Mouse (Mus musculus): ENCODE measurements around the gene Srrm4. TPM values are rescaled to one million over a fixed set of nuclear protein-coding genes. Genes with fewer than 3 reads are reported as not detected.

Srrm4 gene
- total and polyA plus RNA-seq, 2 experiments = 0.92 to 1.9 TPM

- Histone ChIP-seq H3K79me2 (ENCODE audit: control insufficient read depth, insufficient read depth, low read length) (peaks cover 11% of the 10 kb centered on the region; the same call in 1 of the 2 replicates), H3K9ac (ENCODE audit: low read depth, low read length) (no peak overlapping the region), H3K4me3 (ENCODE audit: insufficient read depth, low read depth, low read length) (no peak overlapping the region), H3K27ac (replicated peaks; ENCODE audit: insufficient read depth, low read depth, low read length) (no peak overlapping the region), H3K36me3 (ENCODE audit: control insufficient read depth, insufficient read depth, low read length) (no peaks in the 10 kb centered on the region), H3K4me1 (ENCODE audit: control insufficient read depth, insufficient read depth, low read length) (peaks cover 7% of the 10 kb centered on the region; the same call in 1 of the 2 replicates), H3K27me3 (ENCODE audit: control insufficient read depth, insufficient read depth, low read length) (no peaks in the 10 kb centered on the region)
- DNase-seq (ENCODE audit: extremely low read depth, low read depth, low spot score) = no peak
- WGBS = 69% methylated on average over 7 of the region's 7 CpGs
- TF ChIP-seq CTCF (IDR thresholded peaks at IDR 0.05; ENCODE audit: low read depth, low read length) = no peak
- TF ChIP-seq POLR2A (IDR thresholded peaks at IDR 0.05; ENCODE audit: extremely low read depth, insufficient read depth, low read length) = no peak
Observed at GRCm38 (mm10) chr5:116425273-116425672, 166.3 kb downstream of the Srrm4 start.

DNA sequence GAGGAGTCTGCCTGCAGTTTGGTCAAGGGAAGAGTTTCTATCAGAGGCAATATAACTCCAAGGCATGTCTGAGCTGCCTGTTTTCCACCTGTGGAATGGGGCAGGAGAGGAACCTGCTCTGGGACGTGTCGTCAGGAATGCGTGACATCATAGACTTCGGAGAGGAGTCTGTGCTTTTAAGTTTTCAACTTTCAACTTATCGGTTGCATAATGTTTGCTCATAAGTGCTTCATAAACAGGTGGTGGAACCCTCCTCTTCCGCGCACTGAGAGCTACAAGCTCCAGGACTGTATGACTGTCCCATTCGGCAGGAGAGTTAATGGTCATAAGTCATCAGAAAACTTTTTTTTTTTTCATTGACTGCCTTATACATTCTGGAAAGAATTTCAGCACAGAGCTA is 167.9 kb downstream of the Srrm4 start:
- peak; percentile 80 for DNase-seq (ENCODE audit: extremely low read depth, low read depth, low spot score)
- TF ChIP-seq CTCF (IDR thresholded peaks at IDR 0.05; ENCODE audit: low read depth, low read length) (no peak), POLR2A (IDR thresholded peaks at IDR 0.05; ENCODE audit: extremely low read depth, insufficient read depth, low read length) (no peak)
- H3K9ac ChIP-seq (ENCODE audit: low read depth, low read length) = no peak overlapping the region; the same call in 1 of the 2 replicates
- peaks cover 24% of the 10 kb centered on the region; the same call in 1 of the 2 replicates for H3K79me2 ChIP-seq (ENCODE audit: control insufficient read depth, insufficient read depth, low read length)
- no peaks in the 10 kb centered on the region for H3K36me3 ChIP-seq (ENCODE audit: control insufficient read depth, insufficient read depth, low read length)
- WGBS = 30% methylated on average over 8 of the region's 8 CpGs
- peaks cover 10% of the 10 kb centered on the region; the same call in 1 of the 2 replicates for H3K4me1 ChIP-seq (ENCODE audit: control insufficient read depth, insufficient read depth, low read length)
- peak overlapping the region; percentile 62 for H3K27ac ChIP-seq (replicated peaks; ENCODE audit: insufficient read depth, low read depth, low read length)
- no peak overlapping the region for H3K4me3 ChIP-seq (ENCODE audit: insufficient read depth, low read depth, low read length)
- H3K27me3 ChIP-seq (ENCODE audit: control insufficient read depth, insufficient read depth, low read length) = no peaks in the 10 kb centered on the region

DNA sequence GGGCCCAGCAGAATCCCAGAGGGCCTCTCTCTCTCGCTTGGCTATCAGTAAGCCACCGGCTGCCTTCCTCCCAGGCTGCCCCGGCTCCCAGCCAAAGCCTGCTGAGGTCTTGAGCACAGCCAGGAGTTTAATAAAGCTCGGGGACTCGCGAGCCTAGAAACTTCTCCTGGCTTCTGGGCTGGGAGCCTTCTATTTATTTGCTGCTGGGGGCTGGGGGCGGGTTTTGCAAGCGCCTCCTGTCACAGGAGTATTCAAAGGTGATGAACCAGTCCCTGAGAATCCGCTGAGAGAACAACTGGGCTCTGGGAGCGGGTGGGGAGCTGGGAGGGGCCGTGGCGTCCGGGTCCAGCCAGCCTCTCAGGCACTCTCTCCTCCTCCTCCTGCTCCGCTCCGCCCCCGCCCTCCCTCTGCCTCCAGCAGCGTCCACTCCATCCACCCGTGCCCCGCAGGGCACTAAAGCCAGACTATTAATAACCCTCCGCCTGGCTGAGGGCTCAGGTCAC is 168.9 kb downstream of the Srrm4 start, which contains the start of gene Hspb8:
Hspb8 (minus strand) TSS at position 166 of the 503 bp plus-strand sequence.
- Histone ChIP-seq H3K79me2 (ENCODE audit: control insufficient read depth, insufficient read depth, low read length) (peaks cover 32% of the 10 kb centered on the region; the same call in 1 of the 2 replicates), H3K4me1 (ENCODE audit: control insufficient read depth, insufficient read depth, low read length) (peaks cover 18% of the 10 kb centered on the region; the same call in 1 of the 2 replicates), H3K27ac (replicated peaks; ENCODE audit: insufficient read depth, low read depth, low read length) (peak within 1 kb of the TSS; percentile 95), H3K4me3 (ENCODE audit: insufficient read depth, low read depth, low read length) (peak within 1 kb of the TSS; percentile 90), H3K27me3 (ENCODE audit: control insufficient read depth, insufficient read depth, low read length) (no peaks in the 10 kb centered on the region), H3K9ac (ENCODE audit: low read depth, low read length) (peak within 1 kb of the TSS; percentile 90), H3K36me3 (ENCODE audit: control insufficient read depth, insufficient read depth, low read length) (peaks cover 2% of the 10 kb centered on the region; the same call in 1 of the 2 replicates)
- TF ChIP-seq POLR2A (IDR thresholded peaks at IDR 0.05; ENCODE audit: extremely low read depth, insufficient read depth, low read length) (peak; percentile 98), CTCF (IDR thresholded peaks at IDR 0.05; ENCODE audit: low read depth, low read length) (no peak)
- DNase-seq (ENCODE audit: extremely low read depth, low read depth, low spot score) = peak; percentile 96
- WGBS = under 1% methylated on average over 19 of the region's 20 CpGs

DNA sequence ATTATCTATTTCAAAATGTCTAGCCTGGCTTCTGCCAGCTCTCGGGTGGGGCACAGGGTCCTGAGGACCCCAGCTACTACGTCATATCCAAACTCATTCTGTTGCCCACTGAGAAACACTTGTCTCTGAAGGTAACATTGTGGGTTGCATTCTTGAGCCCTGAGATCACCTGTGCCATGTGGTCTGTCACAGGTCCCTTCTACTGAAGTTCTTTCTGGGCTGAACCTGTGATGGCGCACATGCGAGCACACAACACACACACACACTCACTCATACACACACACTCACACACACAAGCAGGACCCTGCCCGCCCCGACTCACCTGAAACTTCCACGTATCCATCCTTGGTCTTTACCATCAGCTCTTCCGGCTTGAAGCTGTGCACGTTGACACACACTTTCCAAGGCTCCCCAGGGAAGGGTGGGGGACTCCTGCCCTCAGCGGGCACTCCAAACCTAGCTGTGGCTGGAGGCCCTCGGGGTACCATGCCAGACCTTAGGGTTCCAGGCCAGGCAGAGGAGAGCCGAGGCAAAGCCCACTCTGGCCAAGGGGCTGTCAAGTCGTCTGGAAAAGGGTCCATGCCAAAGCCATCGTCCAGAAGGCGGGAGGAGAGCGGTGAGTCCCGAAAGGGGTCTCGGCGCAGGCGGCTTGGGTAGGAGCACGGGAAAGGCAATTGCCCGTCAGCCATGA is 169.7 kb downstream of the Srrm4 start:
- 18% methylated on average over 22 of the region's 22 CpGs for WGBS
- TF ChIP-seq POLR2A (IDR thresholded peaks at IDR 0.05; ENCODE audit: extremely low read depth, insufficient read depth, low read length) = 0 out of 2 replicates have a peak, but pooled peaks have one; percentile 16
- no peak for TF ChIP-seq CTCF (IDR thresholded peaks at IDR 0.05; ENCODE audit: low read depth, low read length)
- peak overlapping the region; percentile 90 for H3K4me3 ChIP-seq (ENCODE audit: insufficient read depth, low read depth, low read length)
- peaks cover 5% of the 10 kb centered on the region; the same call in 1 of the 2 replicates for H3K36me3 ChIP-seq (ENCODE audit: control insufficient read depth, insufficient read depth, low read length)
- H3K4me1 ChIP-seq (ENCODE audit: control insufficient read depth, insufficient read depth, low read length) = peaks cover 21% of the 10 kb centered on the region
- peak; percentile 67 for DNase-seq (ENCODE audit: extremely low read depth, low read depth, low spot score)
- peak overlapping the region; percentile 90 for H3K9ac ChIP-seq (ENCODE audit: low read depth, low read length)
- peaks cover 39% of the 10 kb centered on the region; the same call in 1 of the 2 replicates for H3K79me2 ChIP-seq (ENCODE audit: control insufficient read depth, insufficient read depth, low read length)
- peak overlapping the region; percentile 95 for H3K27ac ChIP-seq (replicated peaks; ENCODE audit: insufficient read depth, low read depth, low read length)
- no peaks in the 10 kb centered on the region for H3K27me3 ChIP-seq (ENCODE audit: control insufficient read depth, insufficient read depth, low read length)

DNA sequence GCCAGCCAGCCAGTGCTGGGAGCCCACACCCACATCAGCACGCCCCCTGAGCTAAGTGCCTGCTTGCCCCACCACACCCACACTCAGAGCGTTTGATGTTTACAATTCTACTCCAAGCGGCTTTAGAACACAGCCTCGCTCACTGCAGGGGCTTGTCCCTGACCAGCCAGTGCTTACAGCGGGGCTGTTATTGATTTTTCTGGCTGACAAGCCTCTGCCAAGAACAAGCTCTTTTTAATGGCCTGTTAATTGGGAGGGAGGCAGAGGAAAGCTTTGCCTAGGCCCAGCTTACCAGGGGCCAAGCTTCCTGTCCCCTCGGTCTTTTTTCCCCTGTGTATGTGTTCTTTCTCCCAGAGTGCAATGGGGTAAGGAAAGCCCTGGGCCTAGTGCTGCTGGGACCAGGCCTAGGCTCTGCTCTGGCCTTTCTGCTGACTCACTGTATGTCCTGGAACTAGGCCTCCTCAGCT is 170.8 kb downstream of the Srrm4 start:
- TF ChIP-seq CTCF (IDR thresholded peaks at IDR 0.05; ENCODE audit: low read depth, low read length) (no peak), POLR2A (IDR thresholded peaks at IDR 0.05; ENCODE audit: extremely low read depth, insufficient read depth, low read length) (0 out of 2 replicates have a peak, but pooled peaks have one; percentile 9)
- peak; percentile 87 for DNase-seq (ENCODE audit: extremely low read depth, low read depth, low spot score)
- Histone ChIP-seq H3K4me3 (ENCODE audit: insufficient read depth, low read depth, low read length) (peak overlapping the region; percentile 78), H3K27ac (replicated peaks; ENCODE audit: insufficient read depth, low read depth, low read length) (peak overlapping the region; percentile 84), H3K27me3 (ENCODE audit: control insufficient read depth, insufficient read depth, low read length) (no peaks in the 10 kb centered on the region), H3K9ac (ENCODE audit: low read depth, low read length) (peak overlapping the region; percentile 81), H3K4me1 (ENCODE audit: control insufficient read depth, insufficient read depth, low read length) (peaks cover 22% of the 10 kb centered on the region), H3K36me3 (ENCODE audit: control insufficient read depth, insufficient read depth, low read length) (peaks cover 12% of the 10 kb centered on the region; the same call in 1 of the 2 replicates), H3K79me2 (ENCODE audit: control insufficient read depth, insufficient read depth, low read length) (peaks cover 41% of the 10 kb centered on the region; the same call in 1 of the 2 replicates)
- 13% methylated on average over 6 of the region's 6 CpGs for WGBS

All from liver, adult 2 months (tissue).